Mouse (Mus musculus) bone marrow macrophage, adult 2 months (primary cell): Measurements from ENCODE around the gene Srl.

Source experiments
- CTCF ChIP-seq: IDR thresholded peaks from 2 replicates; pipeline ENCODE4 v1.5.1; 2012; ENCODE audit warnings: low read depth, mild to moderate bottlenecking, low read length, moderate library complexity
- POLR2A ChIP-seq: IDR thresholded peaks from 2 replicates; pipeline ENCODE4 v1.6.1; 2012; ENCODE audit warnings: mild to moderate bottlenecking, low read depth, low read length, borderline replicate concordance

DNA sequence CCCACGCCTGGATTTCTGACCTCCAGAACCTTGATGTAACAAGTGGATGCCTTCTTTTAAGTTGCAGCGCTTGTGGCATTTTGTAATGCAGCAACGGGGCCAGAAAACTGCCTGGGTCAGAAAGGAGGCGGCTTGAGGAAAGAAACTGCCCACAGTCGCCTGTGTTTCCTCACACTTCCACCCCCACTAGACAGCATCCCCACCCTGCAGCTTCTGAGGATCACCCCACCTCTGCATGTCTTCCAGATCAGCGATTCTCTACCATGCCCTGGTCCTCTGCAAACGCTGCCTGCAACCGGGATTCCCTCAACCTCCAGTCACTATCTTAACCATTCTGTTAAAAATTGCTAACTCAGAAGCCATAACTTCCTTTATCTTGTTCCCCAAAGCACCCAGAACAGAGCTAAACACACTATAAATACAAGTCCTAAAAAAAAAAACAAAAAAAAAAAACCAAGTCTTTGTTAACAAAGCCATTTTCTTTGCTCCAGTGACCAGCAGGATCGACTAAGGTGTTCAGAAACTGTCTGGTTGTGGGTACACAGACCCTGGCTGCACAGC is 77.0 kb downstream of the Srl start:
- TF ChIP-seq CTCF (no peak), POLR2A (no peak)
